Mouse (Mus musculus): ENCODE results near the gene Vav3. TPM values are rescaled to one million over a fixed set of nuclear protein-coding genes. Genes with fewer than 3 reads are reported as not detected.

Gene Vav3
- polyA plus RNA-seq, 1 experiment from 2014 or later: 10.3 TPM

GRCm38 (mm10) chr3:109363522-109363921 is 23.1 kb downstream of the Vav3 start:
- Histone ChIP-seq H3K9me3 (ENCODE audit: control insufficient read depth, low read length) (no peaks in the 10 kb centered on the region), H3K9ac (ENCODE audit: low read depth, low read length) (no peak overlapping the region), H3K4me3 (ENCODE audit: low read length) (no peak overlapping the region), H3K27ac (ENCODE audit: low read depth, low read length) (no peak overlapping the region), H3K4me2 (ENCODE audit: low read length) (no peak overlapping the region), H3K4me1 (ENCODE audit: control insufficient read depth, insufficient read depth, low read depth, low read length) (peaks cover 5% of the 10 kb centered on the region), H3K36me3 (ENCODE audit: control insufficient read depth, insufficient read depth, low read length) (no peaks in the 10 kb centered on the region), H3K27me3 (replicated peaks; ENCODE audit: control insufficient read depth, insufficient read depth, low read length) (no peaks in the 10 kb centered on the region)
- 76% methylated on average over 5 of the region's 5 CpGs for WGBS
- ATAC-seq: no peak

GRCm38 (mm10) chr3:109365875-109366274 is 25.4 kb downstream of the Vav3 start:
- Histone ChIP-seq H3K9ac (ENCODE audit: low read depth, low read length) (no peak overlapping the region), H3K4me3 (ENCODE audit: low read length) (no peak overlapping the region), H3K36me3 (ENCODE audit: control insufficient read depth, insufficient read depth, low read length) (no peaks in the 10 kb centered on the region), H3K4me2 (ENCODE audit: low read length) (no peak overlapping the region), H3K27ac (ENCODE audit: low read depth, low read length) (no peak overlapping the region), H3K27me3 (replicated peaks; ENCODE audit: control insufficient read depth, insufficient read depth, low read length) (no peaks in the 10 kb centered on the region), H3K9me3 (ENCODE audit: control insufficient read depth, low read length) (no peaks in the 10 kb centered on the region), H3K4me1 (ENCODE audit: control insufficient read depth, insufficient read depth, low read depth, low read length) (peaks cover 5% of the 10 kb centered on the region)
- WGBS: 85% methylated on average over 2 of the region's 2 CpGs
- no peak for ATAC-seq

DNA sequence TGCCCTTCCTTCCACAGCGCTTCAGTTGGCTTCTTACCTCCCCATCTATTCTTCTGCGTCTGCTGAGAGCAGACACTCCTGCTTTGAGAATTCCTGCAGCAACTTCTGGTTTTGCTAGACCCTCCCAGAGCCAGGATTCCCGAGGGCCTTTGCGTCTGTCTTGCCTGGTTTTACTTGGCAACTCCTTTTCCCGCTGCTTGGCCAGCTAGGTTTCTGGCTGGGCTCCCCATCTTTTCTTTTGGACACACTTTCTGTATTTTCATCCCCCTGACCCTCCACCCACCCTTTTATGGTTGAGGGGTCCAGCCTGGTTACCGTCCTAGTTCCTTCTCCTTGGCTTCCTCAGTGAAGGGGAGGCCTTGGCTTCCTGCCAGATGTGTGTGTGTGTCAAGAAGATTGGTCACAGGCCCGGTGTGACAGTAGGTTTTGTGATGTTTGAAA is 26.0 kb downstream of the Vav3 start:
- H3K36me3 ChIP-seq (ENCODE audit: control insufficient read depth, insufficient read depth, low read length): no peaks in the 10 kb centered on the region
- no peak overlapping the region for H3K4me2 ChIP-seq (ENCODE audit: low read length)
- peak; percentile 69 for ATAC-seq
- H3K4me1 ChIP-seq (ENCODE audit: control insufficient read depth, insufficient read depth, low read depth, low read length): peaks cover 5% of the 10 kb centered on the region
- no peaks in the 10 kb centered on the region for H3K27me3 ChIP-seq (replicated peaks; ENCODE audit: control insufficient read depth, insufficient read depth, low read length)
- 45% methylated on average over 7 of the region's 7 CpGs for WGBS
- no peak overlapping the region for H3K9ac ChIP-seq (ENCODE audit: low read depth, low read length)
- no peaks in the 10 kb centered on the region for H3K9me3 ChIP-seq (ENCODE audit: control insufficient read depth, low read length)
- H3K27ac ChIP-seq (ENCODE audit: low read depth, low read length): no peak overlapping the region
- no peak overlapping the region for H3K4me3 ChIP-seq (ENCODE audit: low read length)

DNA sequence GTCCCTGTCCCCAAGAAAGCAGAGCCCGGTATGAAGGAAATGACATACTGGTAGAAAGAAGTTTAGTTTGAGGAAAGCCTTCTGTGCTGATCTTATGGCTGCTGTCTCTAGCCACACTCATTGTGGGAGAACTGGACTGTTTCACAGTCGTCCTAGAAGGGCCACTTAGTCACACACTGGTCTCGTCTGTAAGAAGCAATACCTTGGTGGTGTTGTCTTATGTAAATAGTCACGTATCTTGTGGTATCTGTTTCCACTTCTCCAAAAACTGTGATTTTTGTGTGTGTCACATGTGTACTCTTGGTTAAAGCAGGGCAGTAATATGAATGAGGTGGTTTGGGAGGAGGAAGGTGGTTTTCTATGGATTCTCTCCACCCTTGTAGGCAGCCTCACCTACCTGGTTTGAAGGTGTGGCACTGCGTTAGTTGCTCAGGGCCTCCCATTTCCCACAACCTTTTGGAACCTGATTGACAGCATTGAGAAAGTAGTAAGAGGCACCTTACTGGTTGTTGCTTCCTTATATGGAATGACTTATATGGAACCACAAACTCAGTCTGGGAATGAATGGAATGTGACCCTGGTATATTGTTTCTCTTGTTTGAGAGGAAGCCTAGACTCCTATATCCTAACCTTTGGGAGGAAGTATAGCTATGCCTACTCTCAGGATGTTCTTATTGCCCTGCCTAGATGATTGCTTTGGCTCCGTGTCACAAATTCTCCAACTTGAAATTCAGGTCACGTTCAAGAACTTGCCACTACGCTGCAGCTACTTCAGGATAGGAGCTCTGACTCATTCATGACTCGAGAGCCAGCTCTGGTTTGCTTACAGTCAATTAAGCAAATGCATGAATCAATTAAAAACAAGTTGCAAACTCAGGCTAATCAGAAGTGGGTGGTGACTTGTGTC is 28.2 kb downstream of the Vav3 start:
- 73% methylated on average over 9 of the region's 9 CpGs for WGBS
- Histone ChIP-seq H3K27ac (ENCODE audit: low read depth, low read length) (no peak overlapping the region), H3K9me3 (ENCODE audit: control insufficient read depth, low read length) (no peaks in the 10 kb centered on the region), H3K36me3 (ENCODE audit: control insufficient read depth, insufficient read depth, low read length) (no peaks in the 10 kb centered on the region), H3K4me3 (ENCODE audit: low read length) (no peak overlapping the region), H3K9ac (ENCODE audit: low read depth, low read length) (no peak overlapping the region), H3K4me1 (ENCODE audit: control insufficient read depth, insufficient read depth, low read depth, low read length) (peaks cover 5% of the 10 kb centered on the region), H3K27me3 (replicated peaks; ENCODE audit: control insufficient read depth, insufficient read depth, low read length) (no peaks in the 10 kb centered on the region), H3K4me2 (ENCODE audit: low read length) (no peak overlapping the region)
- no peak for ATAC-seq

- Histone ChIP-seq H3K36me3 (ENCODE audit: control insufficient read depth, insufficient read depth, low read length) (no peaks in the 10 kb centered on the region), H3K4me1 (ENCODE audit: control insufficient read depth, insufficient read depth, low read depth, low read length) (no peaks in the 10 kb centered on the region; the same call in 1 of the 2 replicates), H3K4me2 (ENCODE audit: low read length) (no peak overlapping the region), H3K9ac (ENCODE audit: low read depth, low read length) (no peak overlapping the region), H3K27me3 (replicated peaks; ENCODE audit: control insufficient read depth, insufficient read depth, low read length) (no peaks in the 10 kb centered on the region), H3K27ac (ENCODE audit: low read depth, low read length) (no peak overlapping the region), H3K4me3 (ENCODE audit: low read length) (no peak overlapping the region), H3K9me3 (ENCODE audit: control insufficient read depth, low read length) (no peaks in the 10 kb centered on the region)
- no CpG with 5 or more reads among the region's 1 CpGs for WGBS
- ATAC-seq: no peak
Observed at GRCm38 (mm10) chr3:109371576-109371975, 31.1 kb downstream of the Vav3 start.

DNA sequence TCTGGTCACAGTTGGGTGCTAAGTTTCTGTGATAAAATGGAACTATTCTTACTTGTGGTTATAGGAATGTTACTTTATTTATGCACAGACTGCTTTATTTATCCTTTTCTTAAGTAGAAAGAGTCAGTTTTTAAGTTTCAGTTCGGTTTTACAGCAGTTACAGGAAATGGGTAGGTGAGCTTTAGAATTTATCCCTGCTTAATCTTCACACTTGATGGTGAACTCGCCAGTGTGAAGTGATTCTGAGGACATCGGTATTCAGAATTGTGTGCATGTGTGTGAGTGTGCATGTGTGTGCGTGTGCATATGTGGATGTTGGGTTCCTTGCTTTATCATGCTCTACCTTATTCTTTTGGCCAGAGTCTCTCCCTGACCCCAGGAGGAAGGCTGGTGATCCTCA is 32.2 kb downstream of the Vav3 start:
- no peak overlapping the region for H3K9ac ChIP-seq (ENCODE audit: low read depth, low read length)
- H3K9me3 ChIP-seq (ENCODE audit: control insufficient read depth, low read length): no peaks in the 10 kb centered on the region
- no peaks in the 10 kb centered on the region for H3K36me3 ChIP-seq (ENCODE audit: control insufficient read depth, insufficient read depth, low read length)
- no peak for ATAC-seq
- no peak overlapping the region for H3K4me3 ChIP-seq (ENCODE audit: low read length)
- WGBS: 91% methylated on average over 4 of the region's 4 CpGs
- H3K27me3 ChIP-seq (replicated peaks; ENCODE audit: control insufficient read depth, insufficient read depth, low read length): no peaks in the 10 kb centered on the region
- no peak overlapping the region for H3K27ac ChIP-seq (ENCODE audit: low read depth, low read length)
- no peak overlapping the region for H3K4me2 ChIP-seq (ENCODE audit: low read length)
- no peaks in the 10 kb centered on the region for H3K4me1 ChIP-seq (ENCODE audit: control insufficient read depth, insufficient read depth, low read depth, low read length)

DNA sequence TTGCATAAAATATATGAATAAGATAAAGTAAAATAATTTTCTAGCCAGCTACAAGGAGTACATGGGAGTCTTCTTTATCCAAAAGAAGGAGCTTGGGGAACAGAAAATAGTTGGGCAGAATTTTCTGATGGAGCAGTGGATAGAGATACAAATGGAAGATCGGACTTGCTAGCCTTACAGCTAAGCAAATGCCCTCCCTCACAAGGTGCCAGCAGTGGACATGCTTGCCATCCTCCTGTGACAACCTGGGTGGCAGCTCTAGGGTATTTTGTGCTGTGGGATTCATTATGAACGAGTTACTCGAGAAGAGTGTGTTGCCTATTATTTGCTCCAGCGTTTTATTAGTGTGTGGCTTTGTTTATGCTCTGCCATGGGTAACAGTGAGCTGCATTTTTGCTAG is 37.8 kb downstream of the Vav3 start:
- no peak overlapping the region for H3K9ac ChIP-seq (ENCODE audit: low read depth, low read length)
- no peak overlapping the region for H3K4me2 ChIP-seq (ENCODE audit: low read length)
- no peaks in the 10 kb centered on the region for H3K36me3 ChIP-seq (ENCODE audit: control insufficient read depth, insufficient read depth, low read length)
- no peak overlapping the region for H3K27ac ChIP-seq (ENCODE audit: low read depth, low read length)
- no peak overlapping the region for H3K4me3 ChIP-seq (ENCODE audit: low read length)
- no peak for ATAC-seq
- H3K27me3 ChIP-seq (replicated peaks; ENCODE audit: control insufficient read depth, insufficient read depth, low read length): no peaks in the 10 kb centered on the region
- no peaks in the 10 kb centered on the region for H3K9me3 ChIP-seq (ENCODE audit: control insufficient read depth, low read length)
- no peaks in the 10 kb centered on the region for H3K4me1 ChIP-seq (ENCODE audit: control insufficient read depth, insufficient read depth, low read depth, low read length)
- 76% methylated on average over 4 of the region's 4 CpGs for WGBS

DNA sequence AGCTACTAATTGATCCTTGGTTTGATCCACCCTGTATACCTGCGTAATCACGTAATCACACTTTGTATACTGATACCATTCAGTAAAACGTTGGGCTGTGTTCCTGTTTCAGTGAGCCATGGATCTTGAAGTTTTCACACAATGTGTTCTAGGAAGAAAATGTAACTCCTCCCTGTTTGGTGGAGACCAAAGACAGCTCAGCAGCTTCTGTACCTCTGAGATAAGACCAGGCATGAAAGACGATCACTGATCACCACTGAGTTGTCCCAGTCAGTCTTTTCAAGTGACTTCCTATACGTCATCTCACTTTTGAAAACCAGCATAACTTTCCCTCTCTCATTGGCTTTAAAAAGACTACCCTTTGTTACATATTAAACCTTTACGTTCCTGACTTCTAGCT is 38.2 kb downstream of the Vav3 start:
- ATAC-seq: no peak
- no peaks in the 10 kb centered on the region for H3K27me3 ChIP-seq (replicated peaks; ENCODE audit: control insufficient read depth, insufficient read depth, low read length)
- H3K4me3 ChIP-seq (ENCODE audit: low read length): no peak overlapping the region
- H3K4me1 ChIP-seq (ENCODE audit: control insufficient read depth, insufficient read depth, low read depth, low read length): no peaks in the 10 kb centered on the region
- WGBS: 82% methylated on average over 6 of the region's 6 CpGs
- no peaks in the 10 kb centered on the region for H3K36me3 ChIP-seq (ENCODE audit: control insufficient read depth, insufficient read depth, low read length)
- no peaks in the 10 kb centered on the region for H3K9me3 ChIP-seq (ENCODE audit: control insufficient read depth, low read length)
- no peak overlapping the region for H3K9ac ChIP-seq (ENCODE audit: low read depth, low read length)
- no peak overlapping the region for H3K4me2 ChIP-seq (ENCODE audit: low read length)
- H3K27ac ChIP-seq (ENCODE audit: low read depth, low read length): no peak overlapping the region

DNA sequence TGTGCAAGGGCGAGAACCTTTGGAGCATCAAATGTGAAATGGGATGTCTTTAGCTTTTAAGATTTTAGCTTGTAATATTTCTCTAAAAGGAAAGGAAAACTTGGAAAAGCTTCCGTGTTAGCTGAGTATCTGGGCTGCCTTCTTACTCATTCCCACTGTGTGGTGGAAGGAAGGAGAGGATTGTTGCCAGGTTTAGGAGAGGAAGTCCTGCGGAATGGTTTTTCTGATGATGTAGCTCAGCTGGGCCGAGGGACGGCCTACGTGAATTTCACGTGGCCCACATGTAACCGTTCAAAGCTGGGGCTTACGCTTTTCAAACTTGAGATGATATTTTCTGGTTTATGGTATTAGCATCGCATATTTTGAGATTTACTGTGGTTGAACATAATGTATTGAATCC is 48.3 kb downstream of the Vav3 start:
- WGBS: 89% methylated on average over 10 of the region's 10 CpGs
- Histone ChIP-seq H3K4me3 (ENCODE audit: low read length) (no peak overlapping the region), H3K9ac (ENCODE audit: low read depth, low read length) (no peak overlapping the region), H3K4me1 (ENCODE audit: control insufficient read depth, insufficient read depth, low read depth, low read length) (no peaks in the 10 kb centered on the region), H3K27ac (ENCODE audit: low read depth, low read length) (no peak overlapping the region), H3K4me2 (ENCODE audit: low read length) (no peak overlapping the region), H3K9me3 (ENCODE audit: control insufficient read depth, low read length) (no peaks in the 10 kb centered on the region), H3K27me3 (replicated peaks; ENCODE audit: control insufficient read depth, insufficient read depth, low read length) (no peaks in the 10 kb centered on the region), H3K36me3 (ENCODE audit: control insufficient read depth, insufficient read depth, low read length) (no peaks in the 10 kb centered on the region)
- no peak for ATAC-seq
